Mouse (Mus musculus) hindbrain, embryonic 11.5 days (tissue): ENCODE measurements around the gene Scn3a. TPM values are rescaled to one million over a fixed set of nuclear protein-coding genes. Genes with fewer than 3 reads are reported as not detected.

ENCODE experiments used
- ATAC-seq: fragments of 200-750 bp; cut with Nextera tagmentation; 2 replicates; pipeline ENCODE4 v1.8.0; 2017; ENCODE audit warnings: mild to moderate bottlenecking, moderate TSS enrichment, moderate library complexity; ENCODE audit not compliant: low FRiP score
- DNase-seq: peaks from one replicate; pipeline ENCODE4 v3.0.0-alpha.2; 2015; ENCODE audit warnings: low spot score
- H3K27ac ChIP-seq: fragments of 300-500 bp; sonication (generic); 2 replicates; pipeline ENCODE4 v1.5.1; 2014; ENCODE audit warnings: mild to moderate bottlenecking, low read depth, low read length
- H3K27me3 ChIP-seq: fragments of 300-500 bp; sonication (generic); 2 replicates; pipeline ENCODE4 v1.6.1; 2014; ENCODE audit warnings: mild to moderate bottlenecking, low read length, moderate library complexity, mixed read lengths; ENCODE audit not compliant: control insufficient read depth, insufficient read depth
- H3K36me3 ChIP-seq: fragments of 300-500 bp; sonication (generic); 2 replicates; pipeline ENCODE4 v1.6.1; 2014; ENCODE audit warnings: mild to moderate bottlenecking, low read length, moderate library complexity, mixed read lengths; ENCODE audit not compliant: control insufficient read depth, insufficient read depth
- H3K4me1 ChIP-seq: fragments of 300-500 bp; sonication (generic); replicated peaks from 2 replicates; pipeline ENCODE4 v1.6.1; 2014; ENCODE audit warnings: low read length, mixed read lengths; ENCODE audit not compliant: control insufficient read depth, insufficient read depth
- H3K4me2 ChIP-seq: fragments of 300-500 bp; sonication (generic); replicated peaks from 2 replicates; pipeline ENCODE4 v1.6.1; 2014; ENCODE audit warnings: mild to moderate bottlenecking, low read depth, low read length
- H3K4me3 ChIP-seq: fragments of 300-500 bp; sonication (generic); 2 replicates; pipeline ENCODE4 v1.5.1; 2014; ENCODE audit warnings: low read depth, low read length
- H3K9ac ChIP-seq: fragments of 300-500 bp; sonication (generic); 2 replicates; pipeline ENCODE4 v1.6.1; 2014; ENCODE audit warnings: low read depth, low read length
- H3K9me3 ChIP-seq: fragments of 300-500 bp; sonication (generic); 2 replicates; pipeline ENCODE4 v1.6.1; 2016; ENCODE audit warnings: low read length; ENCODE audit not compliant: control insufficient read depth
- WGBS: fragments of 180-500 bp; shearing (Covaris S2); extraction: QIAGEN DNeasy Blood & Tissue Kit; methylation state at CpG from one replicate; pipeline ENCODE4 v1.1.7; 2014; 5-methylcytosine and 5-hydroxymethylcytosine counted together
- polyA plus RNA-seq: library from polyadenylated mRNA; unstranded; fragments of >200 nt; fragmentation: Nextera tagmentation; extraction: Ambion mirVana; gene quantifications from 2 replicates; pipeline ENCODE4 v1.2.1, GENCODE M21; 2014

Scn3a gene
- polyA plus RNA-seq, 1 experiment from 2014 or later: 34.4 TPM

DNA sequence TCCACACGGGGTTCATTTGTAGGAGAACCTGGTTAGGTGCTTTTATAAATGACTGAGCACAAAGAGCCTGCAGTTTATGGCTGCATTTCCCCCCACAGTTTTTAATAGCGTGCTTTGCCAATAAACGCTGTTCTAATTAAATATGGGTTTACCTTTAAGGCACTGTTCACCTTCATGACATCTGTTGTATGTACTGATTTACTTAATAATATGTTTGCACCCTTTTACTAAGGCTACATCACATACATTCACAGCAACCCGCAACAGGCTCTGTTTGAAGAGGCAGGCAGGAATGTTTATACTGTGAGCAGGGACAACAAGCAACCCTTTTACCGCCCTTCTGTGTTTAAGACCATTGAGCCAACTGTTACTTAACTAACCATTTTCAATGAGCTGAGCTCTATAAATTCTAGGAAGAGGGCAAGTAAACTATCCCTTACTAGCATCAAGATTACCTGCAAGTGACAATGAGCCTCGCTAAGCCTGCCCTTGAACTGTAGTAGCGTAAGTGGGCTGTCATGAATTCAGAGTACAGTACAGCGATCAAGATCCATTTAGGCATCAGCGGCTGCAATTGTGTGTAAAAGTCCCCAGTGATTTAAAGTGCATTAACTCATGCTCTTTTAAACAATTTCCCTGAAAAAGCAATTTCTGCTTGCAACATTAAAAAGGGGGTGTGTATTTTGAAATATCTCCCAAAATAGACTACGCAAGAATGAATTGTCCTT lies 35.1 kb downstream of the Scn3a start:
- Histone ChIP-seq H3K27me3 (no peaks in the 10 kb centered on the region), H3K27ac (no peak overlapping the region), H3K9ac (no peak overlapping the region), H3K9me3 (no peaks in the 10 kb centered on the region), H3K36me3 (no peaks in the 10 kb centered on the region; the same call in 1 of the 2 replicates), H3K4me2 (no peak overlapping the region), H3K4me1 (no peaks in the 10 kb centered on the region), H3K4me3 (no peak overlapping the region)
- no peak for DNase-seq
- no peak for ATAC-seq
- WGBS: 89% methylated on average over 10 of the region's 10 CpGs

DNA sequence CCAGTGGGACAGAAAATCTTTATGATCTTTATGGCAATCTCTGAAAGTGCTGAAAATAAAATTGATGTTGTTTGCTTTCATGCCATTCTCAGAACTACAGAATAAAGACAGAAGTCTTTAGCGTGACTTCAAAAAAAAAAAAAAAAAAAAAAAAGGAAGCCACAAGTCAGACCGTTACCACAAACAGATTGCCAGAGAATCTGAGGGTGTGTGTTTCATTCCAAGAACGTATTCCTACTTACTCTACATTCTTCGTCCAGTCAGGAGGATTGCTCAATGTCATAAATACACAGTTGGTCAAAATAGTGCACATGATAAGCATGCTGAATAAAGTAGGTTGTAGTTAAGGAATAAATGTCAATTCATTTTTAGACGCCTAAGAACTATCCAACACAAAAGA lies 38.3 kb downstream of the Scn3a start:
- no peak overlapping the region for H3K4me3 ChIP-seq
- H3K9me3 ChIP-seq: no peaks in the 10 kb centered on the region
- no peak overlapping the region for H3K9ac ChIP-seq
- no peak overlapping the region for H3K4me2 ChIP-seq
- ATAC-seq: no peak
- H3K27me3 ChIP-seq: no peaks in the 10 kb centered on the region
- H3K36me3 ChIP-seq: no peaks in the 10 kb centered on the region; the same call in 1 of the 2 replicates
- WGBS: 78% methylated on average over 5 of the region's 5 CpGs
- H3K4me1 ChIP-seq: no peaks in the 10 kb centered on the region
- DNase-seq: no peak
- H3K27ac ChIP-seq: no peak overlapping the region

DNA sequence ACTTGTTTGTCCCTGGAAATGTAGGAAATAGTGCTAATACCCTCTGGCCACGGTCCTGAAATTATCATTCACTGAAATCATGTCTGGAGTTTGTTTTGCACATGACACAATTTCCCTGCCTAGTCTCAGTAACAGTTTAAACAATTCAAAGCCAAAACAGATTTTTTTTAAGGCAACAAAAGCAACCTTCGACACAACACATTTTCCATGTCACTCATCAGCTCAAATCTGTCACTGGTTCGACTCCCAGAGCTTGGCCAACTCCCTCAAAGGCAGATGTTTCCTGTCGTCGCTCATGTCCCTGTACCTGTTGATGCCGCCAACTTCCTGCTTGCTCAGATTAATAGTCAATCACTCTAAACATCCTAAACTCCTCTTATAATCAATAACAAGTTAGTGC lies 50.7 kb downstream of the Scn3a start:
- H3K4me3 ChIP-seq: no peak overlapping the region
- no peaks in the 10 kb centered on the region for H3K36me3 ChIP-seq
- no peaks in the 10 kb centered on the region for H3K4me1 ChIP-seq
- H3K27me3 ChIP-seq: no peaks in the 10 kb centered on the region
- no peak overlapping the region for H3K4me2 ChIP-seq
- H3K9ac ChIP-seq: no peak overlapping the region
- H3K27ac ChIP-seq: no peak overlapping the region
- H3K9me3 ChIP-seq: no peaks in the 10 kb centered on the region
- DNase-seq (no peak), ATAC-seq (no peak)
- WGBS: 72% methylated on average over 6 of the region's 6 CpGs

DNA sequence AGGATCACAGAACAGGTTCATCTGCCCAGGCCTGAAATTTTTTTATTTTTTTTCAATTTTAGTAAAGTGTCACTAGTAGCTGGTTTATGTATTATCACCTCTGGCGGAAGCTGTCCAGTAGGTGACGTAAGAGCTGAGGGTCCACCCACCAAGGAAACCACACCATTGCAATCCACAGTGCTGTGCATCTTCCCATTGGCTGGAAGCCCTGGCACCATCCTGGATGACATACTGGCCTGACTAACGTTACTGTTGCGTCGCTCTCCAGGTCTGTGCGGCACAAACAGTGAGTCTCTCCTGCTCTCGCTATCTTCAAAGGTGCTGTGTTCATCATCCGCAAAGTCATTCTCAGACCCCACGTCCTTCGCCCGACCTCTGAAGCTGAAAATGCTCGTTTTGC lies 59.2 kb downstream of the Scn3a start:
- no peak for ATAC-seq
- 80% methylated on average over 12 of the region's 12 CpGs for WGBS
- no peak overlapping the region for H3K27ac ChIP-seq

DNA sequence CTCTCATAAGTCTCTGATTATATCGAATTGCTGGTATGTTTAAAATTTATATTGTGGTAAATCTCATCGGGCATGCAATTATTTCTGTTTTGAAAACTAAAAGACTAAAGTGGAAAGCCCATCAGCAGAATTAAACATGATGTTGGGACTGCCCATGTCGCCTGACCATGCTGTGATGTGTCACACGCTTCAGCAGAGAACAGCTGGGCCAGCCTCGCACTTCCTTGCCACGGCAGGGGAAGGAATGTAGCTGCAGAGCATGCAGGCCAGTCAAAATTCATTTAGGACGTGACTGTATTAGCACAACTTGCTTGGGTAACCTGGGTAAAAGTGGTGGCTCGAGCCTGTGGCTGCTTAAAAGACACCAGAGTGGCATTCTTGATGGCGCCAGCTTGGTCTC lies 77.0 kb downstream of the Scn3a start:
- 77% methylated on average over 9 of the region's 9 CpGs for WGBS
- no peak for ATAC-seq

More for the DNA sequence above, 59.2 kb downstream of the Scn3a start:
- DNase-seq: no peak
- no peaks in the 10 kb centered on the region for H3K36me3 ChIP-seq
- H3K4me2 ChIP-seq: no peak overlapping the region
- H3K4me1 ChIP-seq: no peaks in the 10 kb centered on the region
- H3K9ac ChIP-seq: no peak overlapping the region
- no peaks in the 10 kb centered on the region for H3K9me3 ChIP-seq
- H3K27me3 ChIP-seq: no peaks in the 10 kb centered on the region
- H3K4me3 ChIP-seq: no peak overlapping the region

DNA sequence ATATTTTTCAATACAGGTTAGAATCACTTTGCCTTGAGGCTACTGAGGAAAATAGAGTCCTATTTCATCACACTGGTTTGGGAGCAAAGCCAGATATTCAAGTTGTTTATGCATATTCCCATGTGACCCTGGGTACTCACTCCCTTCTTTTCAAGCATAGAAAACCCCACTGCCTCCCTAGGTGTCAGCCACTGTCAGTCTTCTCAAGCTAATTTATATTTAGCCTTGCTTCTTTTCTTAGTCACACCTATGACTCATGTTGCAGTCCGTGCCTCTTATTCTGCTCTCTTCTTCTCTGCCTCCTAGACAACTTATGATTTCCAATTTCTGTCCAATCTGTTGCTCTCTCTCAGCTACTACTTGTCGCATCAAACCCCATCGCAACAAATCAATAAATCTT lies 84.0 kb downstream of the Scn3a start:
- Histone ChIP-seq H3K4me1 (no peaks in the 10 kb centered on the region), H3K9me3 (no peaks in the 10 kb centered on the region), H3K4me2 (no peak overlapping the region), H3K27me3 (no peaks in the 10 kb centered on the region), H3K27ac (no peak overlapping the region), H3K9ac (no peak overlapping the region), H3K4me3 (no peak overlapping the region), H3K36me3 (no peaks in the 10 kb centered on the region)
- no peak for ATAC-seq
- 90% methylated on average over 3 of the region's 3 CpGs for WGBS
- no peak for DNase-seq

More for the DNA sequence above, 77.0 kb downstream of the Scn3a start:
- Histone ChIP-seq H3K4me2 (no peak overlapping the region), H3K9me3 (no peaks in the 10 kb centered on the region), H3K9ac (no peak overlapping the region), H3K4me3 (no peak overlapping the region), H3K27ac (no peak overlapping the region), H3K36me3 (no peaks in the 10 kb centered on the region), H3K4me1 (0 out of 2 replicates have a peak, but pooled peaks cover 2% of the 10 kb centered on the region), H3K27me3 (no peaks in the 10 kb centered on the region)
- no peak for DNase-seq

DNA sequence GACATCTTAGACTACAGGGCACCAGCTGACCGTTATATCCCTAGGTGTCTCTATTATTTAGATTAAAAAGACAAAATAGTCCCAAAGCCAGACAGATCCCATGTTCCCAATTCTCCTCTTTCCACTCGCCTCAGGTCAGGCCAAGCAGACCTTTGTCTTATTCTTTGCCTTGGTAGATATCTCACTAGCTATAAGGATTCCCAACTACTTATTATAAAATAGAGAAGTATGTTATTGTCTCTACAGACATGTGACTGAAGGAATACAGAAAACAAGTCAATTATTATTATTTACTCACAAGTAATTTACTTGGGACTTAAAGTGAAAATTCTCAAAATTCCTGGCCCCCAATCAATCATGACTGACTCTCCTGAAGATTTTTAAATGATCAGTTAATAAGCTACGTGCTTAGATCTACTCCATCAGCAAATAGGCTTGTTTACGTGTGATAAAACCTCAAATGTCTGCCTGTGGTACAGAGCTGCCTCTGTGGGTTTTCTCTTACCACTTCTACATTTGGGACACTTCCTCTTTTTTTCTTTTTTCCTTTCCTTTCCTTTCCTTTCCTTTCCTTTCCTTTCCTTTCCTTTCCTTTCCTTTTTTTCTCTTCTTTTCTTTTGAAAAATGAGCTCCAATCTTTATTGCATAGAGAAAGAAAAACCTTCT lies 86.3 kb downstream of the Scn3a start:
- Histone ChIP-seq H3K27me3 (no peaks in the 10 kb centered on the region), H3K27ac (no peak overlapping the region), H3K4me1 (no peaks in the 10 kb centered on the region), H3K9me3 (no peaks in the 10 kb centered on the region), H3K9ac (no peak overlapping the region), H3K4me3 (no peak overlapping the region), H3K4me2 (no peak overlapping the region), H3K36me3 (no peaks in the 10 kb centered on the region)
- DNase-seq: no peak
- WGBS: 96% methylated on average over 4 of the region's 4 CpGs
- no peak for ATAC-seq

DNA sequence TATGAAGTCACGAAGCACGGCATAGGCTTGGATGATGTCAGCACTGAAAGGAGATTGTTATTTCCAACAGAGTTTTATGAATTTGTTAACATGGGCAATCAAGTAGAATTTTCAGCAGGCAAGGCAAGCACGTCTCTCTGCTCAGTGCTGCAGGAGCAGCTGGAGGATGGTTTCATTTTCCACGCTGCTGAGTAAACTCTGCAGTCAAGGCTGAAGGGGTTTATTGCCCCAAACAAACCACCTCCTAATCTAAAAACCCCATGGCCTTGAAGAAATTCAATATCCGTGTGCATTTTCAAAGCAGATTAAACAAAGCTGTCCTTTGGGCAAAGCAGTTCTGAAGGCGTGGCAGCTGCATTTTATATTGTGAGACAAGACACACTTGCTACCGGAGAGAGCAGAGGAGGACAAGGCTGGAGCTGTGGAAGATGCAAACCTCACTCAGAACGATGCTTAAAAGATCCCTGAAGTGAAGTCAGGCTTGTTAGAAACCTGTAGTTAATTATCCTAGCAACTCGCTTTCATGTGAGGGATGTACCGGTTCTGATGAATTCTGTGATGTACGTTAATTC lies 96.0 kb downstream of the Scn3a start:
- no peak overlapping the region for H3K4me3 ChIP-seq
- H3K36me3 ChIP-seq: no peaks in the 10 kb centered on the region
- ATAC-seq (no peak), DNase-seq (no peak)
- no peaks in the 10 kb centered on the region for H3K27me3 ChIP-seq
- no peak overlapping the region for H3K9ac ChIP-seq
- WGBS: 72% methylated on average over 11 of the region's 11 CpGs
- H3K4me1 ChIP-seq: no peaks in the 10 kb centered on the region
- H3K4me2 ChIP-seq: no peak overlapping the region
- H3K27ac ChIP-seq: no peak overlapping the region
- H3K9me3 ChIP-seq: no peaks in the 10 kb centered on the region

DNA sequence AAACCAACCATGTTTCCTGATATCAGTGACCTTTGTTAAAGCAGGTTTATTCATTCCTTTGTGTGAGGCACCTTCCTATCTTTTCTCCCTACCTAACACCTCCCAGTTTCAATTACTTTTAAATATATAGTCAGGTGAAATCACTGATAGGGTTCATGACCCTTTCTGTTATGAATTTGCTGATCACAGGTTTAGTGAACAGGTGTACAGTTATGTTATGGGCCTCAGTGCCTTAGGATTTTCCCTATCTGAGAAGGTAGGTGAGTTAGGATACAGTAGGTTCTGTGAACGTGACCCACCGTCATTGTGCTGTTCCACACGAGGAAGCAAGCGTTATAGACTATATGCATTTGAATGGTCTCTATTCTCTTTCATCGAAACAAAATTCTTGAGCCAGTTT lies 101.7 kb downstream of the Scn3a start:
- WGBS: 92% methylated on average over 5 of the region's 5 CpGs
- DNase-seq (no peak), ATAC-seq (no peak)

More for the DNA sequence above, 101.7 kb downstream of the Scn3a start:
- Histone ChIP-seq H3K27ac (no peak overlapping the region), H3K4me1 (no peaks in the 10 kb centered on the region), H3K9me3 (no peaks in the 10 kb centered on the region), H3K36me3 (no peaks in the 10 kb centered on the region), H3K9ac (no peak overlapping the region), H3K4me2 (no peak overlapping the region), H3K27me3 (no peaks in the 10 kb centered on the region), H3K4me3 (no peak overlapping the region)
